Mouse (Mus musculus) E14TG2a.4 (cell line): Measurements from ENCODE around the gene Slc22a3.

Source experiments
- CTCF ChIP-seq: conservative IDR thresholded peaks from 2 replicates; pipeline ENCODE4 v1.5.1; 2014; ENCODE audit warnings: low read length
- NANOG ChIP-seq: IDR thresholded peaks from 2 replicates; pipeline ENCODE4 v1.6.1; 2014; ENCODE audit warnings: borderline replicate concordance, low read length, mixed read lengths

DNA sequence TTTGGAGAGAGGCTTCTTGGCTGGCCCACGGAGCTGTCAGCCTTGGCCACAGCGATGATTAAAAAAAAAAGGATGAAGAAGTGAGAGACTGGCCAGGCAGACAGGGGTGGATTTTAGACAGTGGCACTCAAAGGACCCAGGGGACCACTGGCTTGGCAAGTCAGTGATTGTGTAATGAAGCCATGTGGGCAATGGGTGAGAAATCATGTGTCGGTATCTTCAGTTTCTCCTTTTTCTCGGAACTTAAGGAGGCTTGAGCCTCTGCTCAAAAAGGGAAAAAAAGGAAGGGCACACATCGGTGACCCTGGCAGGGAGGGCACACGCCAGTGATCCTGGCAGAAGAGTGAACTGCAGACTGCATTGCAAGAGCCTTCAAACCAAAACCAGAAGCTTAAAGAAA, 10.7 kb upstream of the Slc22a3 start:
- no peak for TF ChIP-seq CTCF
- TF ChIP-seq NANOG, result no peak
